Mouse (Mus musculus): ENCODE data around the gene Car10. TPM values are rescaled to one million over a fixed set of nuclear protein-coding genes. Genes with fewer than 3 reads are reported as not detected.
"Not testable (repeated sequence)": the region's sequence is repeated elsewhere in the genome, so short reads cannot be mapped to it uniquely, and the experiment has no call there.

Car10 gene
- polyA plus RNA-seq, 1 experiment from 2014 or later, result 51.5 TPM

GRCm38 (mm10) chr11:93401167-93401566 is 303.3 kb downstream of the Car10 start:
- not testable (repeated sequence) for ATAC-seq (ENCODE audit: low FRiP score); H3K4me1 ChIP-seq (replicated peaks; ENCODE audit: control insufficient read depth, insufficient read depth, low read length); H3K9ac ChIP-seq; H3K27ac ChIP-seq; DNase-seq (ENCODE audit: low spot score); H3K36me3 ChIP-seq (replicated peaks; ENCODE audit: control insufficient read depth, insufficient read depth); H3K4me2 ChIP-seq (replicated peaks); H3K4me3 ChIP-seq (replicated peaks; ENCODE audit: low read length); H3K27me3 ChIP-seq (ENCODE audit: control insufficient read depth, insufficient read depth, low read length); H3K9me3 ChIP-seq (ENCODE audit: control insufficient read depth, low read length)
- 77% methylated on average over 1 of the region's 1 CpGs for WGBS

- WGBS, result 86% methylated on average over 5 of the region's 5 CpGs
- no peak overlapping the region for H3K27ac ChIP-seq
- no peak overlapping the region for H3K9ac ChIP-seq
- no peaks in the 10 kb centered on the region for H3K9me3 ChIP-seq (ENCODE audit: control insufficient read depth, low read length)
- no peaks in the 10 kb centered on the region for H3K27me3 ChIP-seq (ENCODE audit: control insufficient read depth, insufficient read depth, low read length)
- H3K36me3 ChIP-seq (replicated peaks; ENCODE audit: control insufficient read depth, insufficient read depth), result no peaks in the 10 kb centered on the region
- no peak overlapping the region for H3K4me3 ChIP-seq (replicated peaks; ENCODE audit: low read length)
- H3K4me1 ChIP-seq (replicated peaks; ENCODE audit: control insufficient read depth, insufficient read depth, low read length), result no peaks in the 10 kb centered on the region
- DNase-seq (ENCODE audit: low spot score) (no peak), ATAC-seq (ENCODE audit: low FRiP score) (no peak)
- H3K4me2 ChIP-seq (replicated peaks), result no peak overlapping the region
Measured at GRCm38 (mm10) chr11:93407981-93408380, 310.2 kb downstream of the Car10 start.

- no peaks in the 10 kb centered on the region for H3K4me1 ChIP-seq (replicated peaks; ENCODE audit: control insufficient read depth, insufficient read depth, low read length)
- no peak overlapping the region for H3K9ac ChIP-seq
- H3K27ac ChIP-seq, result no peak overlapping the region
- no peaks in the 10 kb centered on the region for H3K36me3 ChIP-seq (replicated peaks; ENCODE audit: control insufficient read depth, insufficient read depth)
- H3K27me3 ChIP-seq (ENCODE audit: control insufficient read depth, insufficient read depth, low read length), result no peaks in the 10 kb centered on the region
- WGBS, result 90% methylated on average over 5 of the region's 5 CpGs
- no peak overlapping the region for H3K4me3 ChIP-seq (replicated peaks; ENCODE audit: low read length)
- H3K4me2 ChIP-seq (replicated peaks), result no peak overlapping the region
- ATAC-seq (ENCODE audit: low FRiP score), result no peak
- no peak for DNase-seq (ENCODE audit: low spot score)
- H3K9me3 ChIP-seq (ENCODE audit: control insufficient read depth, low read length), result no peaks in the 10 kb centered on the region
Measured at GRCm38 (mm10) chr11:93431482-93431881, 333.7 kb downstream of the Car10 start.

- Histone ChIP-seq H3K4me2 (replicated peaks) (no peak overlapping the region), H3K27me3 (ENCODE audit: control insufficient read depth, insufficient read depth, low read length) (no peaks in the 10 kb centered on the region), H3K9ac (no peak overlapping the region), H3K36me3 (replicated peaks; ENCODE audit: control insufficient read depth, insufficient read depth) (no peaks in the 10 kb centered on the region), H3K27ac (no peak overlapping the region), H3K9me3 (ENCODE audit: control insufficient read depth, low read length) (no peaks in the 10 kb centered on the region), H3K4me3 (replicated peaks; ENCODE audit: low read length) (no peak overlapping the region), H3K4me1 (replicated peaks; ENCODE audit: control insufficient read depth, insufficient read depth, low read length) (0 out of 2 replicates have a peak, but pooled peaks cover 4% of the 10 kb centered on the region)
- 76% methylated on average over 4 of the region's 4 CpGs for WGBS
- ATAC-seq (ENCODE audit: low FRiP score) (no peak), DNase-seq (ENCODE audit: low spot score) (no peak)
Measured at GRCm38 (mm10) chr11:93434997-93435915, 337.4 kb downstream of the Car10 start.

- Histone ChIP-seq H3K27ac (no peak overlapping the region), H3K4me3 (replicated peaks; ENCODE audit: low read length) (no peak overlapping the region), H3K9ac (no peak overlapping the region), H3K36me3 (replicated peaks; ENCODE audit: control insufficient read depth, insufficient read depth) (no peaks in the 10 kb centered on the region), H3K27me3 (ENCODE audit: control insufficient read depth, insufficient read depth, low read length) (no peaks in the 10 kb centered on the region), H3K9me3 (ENCODE audit: control insufficient read depth, low read length) (no peaks in the 10 kb centered on the region), H3K4me1 (replicated peaks; ENCODE audit: control insufficient read depth, insufficient read depth, low read length) (0 out of 2 replicates have a peak, but pooled peaks cover 4% of the 10 kb centered on the region), H3K4me2 (replicated peaks) (no peak overlapping the region)
- no peak for DNase-seq (ENCODE audit: low spot score)
- no peak for ATAC-seq (ENCODE audit: low FRiP score)
- 33% methylated on average over 2 of the region's 2 CpGs for WGBS
Measured at GRCm38 (mm10) chr11:93436892-93437291, 339.1 kb downstream of the Car10 start.

GRCm38 (mm10) chr11:93440466-93440865 is 342.6 kb downstream of the Car10 start:
- Histone ChIP-seq H3K36me3 (replicated peaks; ENCODE audit: control insufficient read depth, insufficient read depth) (no peaks in the 10 kb centered on the region), H3K4me3 (replicated peaks; ENCODE audit: low read length) (no peak overlapping the region), H3K27ac (no peak overlapping the region), H3K9ac (no peak overlapping the region), H3K4me2 (replicated peaks) (no peak overlapping the region), H3K4me1 (replicated peaks; ENCODE audit: control insufficient read depth, insufficient read depth, low read length) (0 out of 2 replicates have a peak, but pooled peaks cover 4% of the 10 kb centered on the region), H3K27me3 (ENCODE audit: control insufficient read depth, insufficient read depth, low read length) (no peaks in the 10 kb centered on the region), H3K9me3 (ENCODE audit: control insufficient read depth, low read length) (no peaks in the 10 kb centered on the region)
- 86% methylated on average over 1 of the region's 1 CpGs for WGBS
- no peak for ATAC-seq (ENCODE audit: low FRiP score)
- DNase-seq (ENCODE audit: low spot score), result no peak

- DNase-seq (ENCODE audit: low spot score) (no peak), ATAC-seq (ENCODE audit: low FRiP score) (no peak)
Measured at GRCm38 (mm10) chr11:93443777-93444176, 345.9 kb downstream of the Car10 start.

GRCm38 (mm10) chr11:93444741-93445140 is 346.9 kb downstream of the Car10 start:
- 0 out of 2 replicates have a peak, but pooled peaks cover 7% of the 10 kb centered on the region for H3K4me1 ChIP-seq (replicated peaks; ENCODE audit: control insufficient read depth, insufficient read depth, low read length)
- H3K4me3 ChIP-seq (replicated peaks; ENCODE audit: low read length), result no peak overlapping the region
- H3K9me3 ChIP-seq (ENCODE audit: control insufficient read depth, low read length), result no peaks in the 10 kb centered on the region
- ATAC-seq (ENCODE audit: low FRiP score), result no peak
- no peak for DNase-seq (ENCODE audit: low spot score)
- H3K27me3 ChIP-seq (ENCODE audit: control insufficient read depth, insufficient read depth, low read length), result no peaks in the 10 kb centered on the region
- H3K9ac ChIP-seq, result no peak overlapping the region
- H3K36me3 ChIP-seq (replicated peaks; ENCODE audit: control insufficient read depth, insufficient read depth), result no peaks in the 10 kb centered on the region
- WGBS, result 87% methylated on average over 8 of the region's 8 CpGs
- no peak overlapping the region for H3K27ac ChIP-seq
- H3K4me2 ChIP-seq (replicated peaks), result no peak overlapping the region

More at GRCm38 (mm10) chr11:93443777-93444176, 345.9 kb downstream of the Car10 start:
- H3K4me1 ChIP-seq (replicated peaks; ENCODE audit: control insufficient read depth, insufficient read depth, low read length), result 0 out of 2 replicates have a peak, but pooled peaks cover 7% of the 10 kb centered on the region
- H3K36me3 ChIP-seq (replicated peaks; ENCODE audit: control insufficient read depth, insufficient read depth), result no peaks in the 10 kb centered on the region
- no peak overlapping the region for H3K27ac ChIP-seq
- no peak overlapping the region for H3K4me3 ChIP-seq (replicated peaks; ENCODE audit: low read length)
- H3K27me3 ChIP-seq (ENCODE audit: control insufficient read depth, insufficient read depth, low read length), result no peaks in the 10 kb centered on the region
- no peak overlapping the region for H3K4me2 ChIP-seq (replicated peaks)
- WGBS, result 77% methylated on average over 2 of the region's 2 CpGs
- no peaks in the 10 kb centered on the region for H3K9me3 ChIP-seq (ENCODE audit: control insufficient read depth, low read length)
- H3K9ac ChIP-seq, result no peak overlapping the region

GRCm38 (mm10) chr11:93447566-93447965 is 349.7 kb downstream of the Car10 start:
- H3K9me3 ChIP-seq (ENCODE audit: control insufficient read depth, low read length), result no peaks in the 10 kb centered on the region
- H3K36me3 ChIP-seq (replicated peaks; ENCODE audit: control insufficient read depth, insufficient read depth), result no peaks in the 10 kb centered on the region
- ATAC-seq (ENCODE audit: low FRiP score) (no peak), DNase-seq (ENCODE audit: low spot score) (no peak)
- 0 out of 2 replicates have a peak, but pooled peaks cover 7% of the 10 kb centered on the region for H3K4me1 ChIP-seq (replicated peaks; ENCODE audit: control insufficient read depth, insufficient read depth, low read length)
- no peak overlapping the region for H3K27ac ChIP-seq
- no peak overlapping the region for H3K9ac ChIP-seq
- H3K27me3 ChIP-seq (ENCODE audit: control insufficient read depth, insufficient read depth, low read length), result no peaks in the 10 kb centered on the region
- H3K4me3 ChIP-seq (replicated peaks; ENCODE audit: low read length), result no peak overlapping the region
- H3K4me2 ChIP-seq (replicated peaks), result no peak overlapping the region
- WGBS, result 52% methylated on average over 3 of the region's 3 CpGs

All from hindbrain, embryonic 14.5 days (tissue).